Mouse (Mus musculus) large intestine, adult 2 months (tissue): ENCODE data around the gene Olfr843. TPM values are rescaled to one million over a fixed set of nuclear protein-coding genes. Genes with fewer than 3 reads are reported as not detected.

Experiments
- DNase-seq: peaks from one replicate; pipeline ENCODE4 v3.0.0-alpha.2; 2012; ENCODE audit warnings: low read depth, low spot score
- WGBS: fragments of 180-500 bp; shearing (Covaris S2); methylation state at CpG from one replicate; pipeline ENCODE4 v1.1.7; 2018; 5-methylcytosine and 5-hydroxymethylcytosine counted together
- polyA plus RNA-seq: library from polyadenylated mRNA; depleted of rRNA; stranded (reverse); fragments of >200 nt; gene quantifications from 2 replicates; pipeline ENCODE4 v1.2.3, GENCODE M21; 2012; rRNA removed

Olfr843 gene
- polyA plus RNA-seq = not detected in 2 replicates

GRCm38 (mm10) chr9:19251887-19252286, at the start of gene Olfr843:
Olfr843 (minus strand) TSS chr9:19251987.
- WGBS = 83% methylated on average over 2 of the region's 2 CpGs
- DNase-seq = no peak

Other genes with a start within 250 kb of the Olfr843 start
- not detected in 2 replicates for gene Olfr835, start 219.3 kb downstream of the Olfr843 start, polyA plus RNA-seq
- not detected in 2 replicates for gene Olfr836, start 131.6 kb downstream of the Olfr843 start, polyA plus RNA-seq
- not detected in 2 replicates for gene Olfr837, start 115.7 kb downstream of the Olfr843 start, polyA plus RNA-seq
- gene Olfr839-ps1, start 74.7 kb downstream of the Olfr843 start, polyA plus RNA-seq = not detected in 2 replicates
- not detected in 2 replicates for gene Olfr844, start 64.4 kb upstream of the Olfr843 start, polyA plus RNA-seq
- gene Olfr845, start 84.5 kb upstream of the Olfr843 start, polyA plus RNA-seq = not detected in 2 replicates
- gene Olfr846, start 112.0 kb upstream of the Olfr843 start, polyA plus RNA-seq = not detected in 2 replicates
- not detected in 2 replicates for gene Olfr847, start 126.7 kb upstream of the Olfr843 start, polyA plus RNA-seq
- not detected in 2 replicates for gene Olfr849, start 188.3 kb upstream of the Olfr843 start, polyA plus RNA-seq
- not detected in 2 replicates for gene Olfr850, start 226.3 kb upstream of the Olfr843 start, polyA plus RNA-seq
- not detected in 2 replicates for gene Olfr851, start 241.3 kb upstream of the Olfr843 start, polyA plus RNA-seq